Mouse (Mus musculus) naive thymus-derived CD4-positive, alpha-beta T cell, adult 2 months (primary cell): ENCODE measurements around the gene Epop.

Source experiments
- DNase-seq: peaks from one replicate; pipeline ENCODE4 v3.0.0-alpha.2; 2011; ENCODE audit warnings: low read depth

Epop gene

GRCm38 (mm10) chr11:97629576-97629975, at the start of gene Epop:
Epop (minus strand) TSS chr11:97629702.
- peak; percentile 91 for DNase-seq

GRCm38 (mm10) chr11:97678301-97678700, 48.8 kb upstream of the Epop start:
- DNase-seq = no peak

- DNase-seq = no peak
Observed at GRCm38 (mm10) chr11:97677842-97678241, 48.3 kb upstream of the Epop start.

- DNase-seq = no peak
Observed at GRCm38 (mm10) chr11:97677381-97677780, 47.9 kb upstream of the Epop start.

- DNase-seq = no peak
Observed at GRCm38 (mm10) chr11:97676050-97676754, 46.7 kb upstream of the Epop start.

DNA sequence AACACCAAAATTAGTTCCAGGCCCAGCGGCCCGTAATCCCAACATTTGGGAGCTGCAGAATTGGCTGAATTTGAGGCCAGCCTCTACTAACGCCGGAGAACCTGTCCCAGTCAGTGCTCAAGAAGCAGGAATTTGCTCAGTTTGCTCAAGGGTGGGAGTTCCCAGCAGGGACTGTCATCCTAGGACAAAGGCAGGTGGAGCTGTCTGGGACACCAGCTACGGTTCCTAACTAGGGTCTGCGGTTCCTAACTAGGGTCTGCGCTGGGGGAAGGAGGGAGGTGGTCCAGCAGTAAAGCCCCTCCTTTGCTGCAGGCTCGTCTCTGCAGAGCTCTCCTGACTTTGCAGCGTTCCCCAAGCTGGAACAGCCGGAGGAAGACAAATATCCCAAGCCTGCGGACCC, 43.6 kb upstream of the Epop start:
- DNase-seq = no peak

GRCm38 (mm10) chr11:97671177-97671527, 41.6 kb upstream of the Epop start:
- DNase-seq = no peak

DNA sequence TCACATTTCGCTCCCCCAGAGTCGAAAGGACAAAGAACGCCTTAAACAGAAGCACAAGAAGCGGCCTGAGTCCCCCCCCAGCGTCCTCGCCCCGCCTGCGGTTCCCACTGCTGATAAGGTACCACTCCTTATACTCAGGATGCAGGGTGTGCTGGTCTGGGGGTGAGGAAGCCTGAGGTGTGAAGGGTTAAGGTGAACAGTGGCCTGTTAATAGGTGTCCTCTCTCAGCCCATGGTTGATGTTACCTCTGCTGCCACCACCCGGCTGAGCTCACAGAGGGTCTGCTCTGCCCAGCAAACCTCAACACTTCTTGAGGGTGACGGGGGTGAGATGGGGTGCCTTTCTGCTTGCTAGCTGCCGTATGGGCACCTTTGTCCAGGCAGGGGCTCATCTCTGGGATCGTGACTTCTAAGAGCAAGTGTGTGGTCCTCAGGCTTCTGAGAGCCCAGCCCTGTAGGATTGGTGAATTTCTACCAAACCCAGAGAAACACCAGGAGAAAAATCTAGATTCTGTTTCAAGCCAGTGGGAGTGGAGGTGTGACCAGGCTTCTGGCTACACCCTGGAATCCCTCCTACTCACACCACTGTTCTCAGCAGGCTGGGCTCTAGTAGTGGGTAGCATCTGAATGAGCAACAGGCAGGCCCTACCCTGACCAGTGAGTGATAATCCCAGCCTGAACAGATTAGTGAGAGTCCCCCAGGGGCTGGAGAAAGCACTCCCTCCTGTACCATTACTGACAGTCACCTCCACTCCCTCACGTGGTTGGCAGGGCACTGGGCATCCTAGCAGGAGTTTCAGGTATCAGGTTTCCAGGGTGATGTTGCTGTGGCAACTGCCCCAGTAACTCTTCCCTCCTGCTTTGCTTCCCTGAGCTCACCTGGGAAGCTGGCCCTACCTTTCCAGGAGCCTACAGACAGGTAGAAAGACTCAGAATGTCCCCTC, 41.0 kb upstream of the Epop start:
- no peak for DNase-seq

DNA sequence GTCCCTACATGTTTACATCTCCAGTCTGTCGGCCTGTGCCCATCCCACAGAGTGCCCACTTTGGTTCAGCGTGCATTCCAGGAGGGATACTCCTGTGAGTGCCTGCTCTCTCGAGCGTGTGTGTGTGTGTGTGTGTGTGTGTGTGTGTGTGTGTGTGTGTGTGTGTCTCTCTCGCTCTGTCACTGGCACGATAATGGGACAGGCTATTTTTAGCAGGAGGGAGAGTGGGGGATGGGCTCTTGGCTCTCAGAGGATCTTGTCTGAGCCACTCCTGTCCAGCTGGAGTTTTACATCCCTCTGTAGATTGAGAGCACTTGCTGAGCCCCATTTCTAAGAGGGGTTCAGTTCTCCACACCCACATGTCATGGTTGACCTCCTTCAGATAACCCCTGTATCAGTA, 40.3 kb upstream of the Epop start:
- DNase-seq = no peak

DNA sequence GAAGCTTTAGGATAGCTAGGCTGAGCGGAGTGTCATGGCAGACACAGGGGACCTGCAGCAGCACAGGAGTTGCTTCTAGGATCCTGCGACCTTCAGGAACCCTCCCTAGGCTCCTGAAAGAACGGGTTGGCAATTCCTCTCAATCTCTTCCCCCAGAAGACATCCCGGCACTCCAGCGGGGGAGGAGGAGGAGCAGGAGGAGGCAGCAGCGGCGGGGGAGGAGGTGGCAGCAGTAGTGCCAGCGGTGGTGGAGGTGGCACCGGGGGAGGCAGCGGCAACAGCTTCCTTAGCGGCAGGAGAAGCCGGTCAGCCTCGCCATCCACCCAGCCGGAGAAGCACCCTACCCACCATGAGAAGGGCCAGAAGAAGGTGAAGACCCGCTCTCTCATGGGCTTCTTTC, 39.8 kb upstream of the Epop start:
- no peak for DNase-seq

DNA sequence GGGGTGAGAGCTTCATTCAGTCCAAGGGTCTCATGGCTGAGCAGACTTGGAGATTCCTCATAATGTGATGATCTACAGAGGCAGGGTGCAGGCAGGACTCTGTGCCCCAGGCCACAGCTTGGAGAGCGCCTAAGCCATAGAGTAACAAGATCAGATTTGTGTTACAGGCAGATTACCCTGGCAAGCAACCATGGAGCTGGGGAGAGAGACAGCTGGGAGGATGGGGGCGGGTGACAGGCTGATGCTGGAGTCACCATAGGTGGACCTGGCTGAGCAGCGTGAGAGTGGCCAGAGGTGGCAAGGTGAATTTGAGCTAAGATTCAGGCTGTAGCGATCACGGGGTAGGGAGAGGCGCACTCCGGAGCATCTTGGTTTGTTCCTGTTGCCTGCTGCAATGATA, 38.7 kb upstream of the Epop start:
- DNase-seq = no peak

DNA sequence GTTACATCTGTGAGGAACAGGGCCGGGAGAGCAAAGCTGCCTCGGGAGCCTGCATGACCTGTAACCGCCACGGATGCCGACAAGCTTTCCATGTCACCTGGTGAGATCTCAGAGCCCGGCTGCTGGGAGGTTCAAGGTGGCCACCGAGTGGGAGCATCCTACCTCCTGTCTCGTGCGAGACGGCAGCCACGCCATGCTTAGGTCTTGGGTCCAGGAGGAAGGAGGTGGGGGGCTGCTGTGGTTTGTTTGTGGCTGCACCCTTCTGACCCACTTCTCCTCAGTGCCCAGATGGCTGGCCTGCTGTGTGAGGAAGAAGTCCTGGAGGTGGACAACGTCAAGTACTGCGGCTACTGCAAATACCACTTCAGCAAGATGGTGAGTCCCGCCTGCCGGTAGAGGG, 37.3 kb upstream of the Epop start:
- DNase-seq = no peak

DNA sequence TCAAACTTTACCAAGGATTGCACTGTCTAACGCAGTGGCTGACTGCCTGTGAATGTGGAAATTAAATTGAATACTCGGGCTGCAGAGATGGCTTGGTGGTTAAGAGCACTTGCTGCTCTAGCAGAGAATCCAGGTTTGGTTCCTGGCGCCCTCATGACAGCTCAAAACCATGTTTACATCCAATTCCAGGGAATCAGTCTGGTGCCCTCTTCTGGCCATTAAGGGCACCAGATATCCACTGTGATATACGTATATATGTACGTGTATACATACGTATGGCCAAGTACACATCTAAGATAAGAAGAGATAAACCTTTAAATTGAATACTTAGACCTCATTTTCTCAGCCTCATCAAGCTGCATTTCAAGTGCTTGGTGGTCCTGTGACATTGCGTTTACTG, 36.7 kb upstream of the Epop start:
- no peak for DNase-seq

GRCm38 (mm10) chr11:97665431-97665830, 35.9 kb upstream of the Epop start:
- DNase-seq = no peak

GRCm38 (mm10) chr11:97664771-97665240, 35.3 kb upstream of the Epop start:
- peak; percentile 64 for DNase-seq

GRCm38 (mm10) chr11:97664339-97664665, 34.8 kb upstream of the Epop start:
- peak; percentile 42 for DNase-seq

DNA sequence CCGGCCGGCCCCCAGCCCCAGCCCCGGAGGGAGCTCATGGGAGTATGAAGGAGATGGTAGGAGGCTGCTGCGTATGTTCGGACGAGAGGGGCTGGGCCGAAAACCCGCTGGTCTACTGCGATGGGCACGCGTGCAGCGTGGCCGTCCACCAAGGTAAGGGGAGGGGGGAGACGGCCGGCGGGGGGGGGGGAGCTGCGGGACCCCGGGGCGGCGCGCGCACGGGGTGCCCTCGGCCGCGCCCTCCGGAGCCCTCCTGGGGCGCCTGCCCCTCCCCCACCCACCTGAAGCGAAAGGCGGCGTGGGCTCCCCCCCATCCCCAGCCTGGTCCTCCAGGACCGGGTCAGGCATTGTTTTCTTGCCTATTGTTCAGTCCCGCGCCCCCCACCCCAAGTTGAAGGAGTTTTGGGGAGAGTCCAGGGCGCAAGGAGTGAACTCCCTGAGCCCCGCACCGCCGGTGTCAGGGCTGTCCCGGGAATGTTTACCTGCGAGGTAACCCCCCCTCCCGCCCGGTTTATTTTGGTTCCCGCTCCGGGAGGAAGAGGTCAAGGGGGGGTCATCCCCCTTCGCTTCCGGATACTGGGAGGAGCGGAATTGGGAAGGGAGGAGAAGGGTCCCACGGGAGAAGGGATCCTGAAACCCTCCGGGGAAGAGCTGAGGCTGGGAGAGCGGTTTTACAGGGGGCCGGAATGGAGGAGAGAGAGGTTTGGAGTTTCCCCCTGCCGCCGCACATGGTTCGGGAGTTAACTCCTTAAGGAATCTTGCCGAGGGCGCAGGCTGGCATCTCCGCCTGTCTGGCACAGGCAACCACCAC, 34.2 kb upstream of the Epop start:
- peak; percentile 49 for DNase-seq

GRCm38 (mm10) chr11:97662893-97663527, 33.5 kb upstream of the Epop start, which contains the start of gene Mllt6:
Mllt6 (plus strand) TSS chr11:97663414.
- peak; percentile 77 for DNase-seq

GRCm38 (mm10) chr11:97662207-97662892, 32.8 kb upstream of the Epop start:
- DNase-seq = peak; percentile 86

- no peak for DNase-seq
Observed at GRCm38 (mm10) chr11:97661648-97662133, 32.2 kb upstream of the Epop start.
